Mouse (Mus musculus): ENCODE data around the gene Thbs4. TPM values are rescaled to one million over a fixed set of nuclear protein-coding genes. Genes with fewer than 3 reads are reported as not detected.

Gene Thbs4
- polyA plus RNA-seq, 1 experiment from 2014 or later, result 3.9 TPM

DNA sequence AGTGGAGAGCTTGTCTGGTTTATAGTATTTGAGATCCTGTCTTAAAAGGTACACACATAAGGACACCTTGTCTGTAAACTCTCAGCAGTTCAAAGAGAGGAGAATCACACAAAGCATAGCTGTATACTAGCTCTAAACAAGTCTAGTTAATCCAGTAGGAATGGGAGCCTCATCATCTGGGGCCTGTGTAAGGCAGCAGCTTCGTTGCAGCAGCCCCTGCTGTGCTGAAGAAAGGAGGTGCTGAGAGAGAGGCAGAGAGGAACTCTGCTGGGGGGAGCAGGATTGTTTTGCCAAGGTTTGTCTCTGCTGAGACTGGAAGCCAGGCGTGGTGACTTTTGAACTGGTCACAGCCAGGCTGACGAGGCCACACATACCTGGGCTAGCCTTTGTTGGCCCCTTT lies 85.1 kb downstream of the Thbs4 start:
- H3K4me3 ChIP-seq (ENCODE audit: low read depth, low read length), result no peak overlapping the region
- no peaks in the 10 kb centered on the region for H3K9me3 ChIP-seq (replicated peaks; ENCODE audit: control insufficient read depth, low read length)
- ATAC-seq (replicated peaks; ENCODE audit: insufficient number of reproducible peaks, low FRiP score, low TSS enrichment, low read depth) (no peak), DNase-seq (ENCODE audit: low spot score) (no peak)
- H3K4me1 ChIP-seq (ENCODE audit: control insufficient read depth, insufficient read depth, low read length), result no peaks in the 10 kb centered on the region
- no peak overlapping the region for H3K9ac ChIP-seq (replicated peaks; ENCODE audit: low read length)
- H3K4me2 ChIP-seq (ENCODE audit: low read depth, low read length), result no peak overlapping the region
- no peaks in the 10 kb centered on the region for H3K27me3 ChIP-seq (ENCODE audit: control insufficient read depth, insufficient read depth, low read length)
- H3K36me3 ChIP-seq (replicated peaks; ENCODE audit: control insufficient read depth, insufficient read depth, low read depth, low read length), result no peaks in the 10 kb centered on the region
- H3K27ac ChIP-seq (replicated peaks; ENCODE audit: low read depth, low read length), result no peak overlapping the region
- 26% methylated on average over 3 of the region's 3 CpGs for WGBS

DNA sequence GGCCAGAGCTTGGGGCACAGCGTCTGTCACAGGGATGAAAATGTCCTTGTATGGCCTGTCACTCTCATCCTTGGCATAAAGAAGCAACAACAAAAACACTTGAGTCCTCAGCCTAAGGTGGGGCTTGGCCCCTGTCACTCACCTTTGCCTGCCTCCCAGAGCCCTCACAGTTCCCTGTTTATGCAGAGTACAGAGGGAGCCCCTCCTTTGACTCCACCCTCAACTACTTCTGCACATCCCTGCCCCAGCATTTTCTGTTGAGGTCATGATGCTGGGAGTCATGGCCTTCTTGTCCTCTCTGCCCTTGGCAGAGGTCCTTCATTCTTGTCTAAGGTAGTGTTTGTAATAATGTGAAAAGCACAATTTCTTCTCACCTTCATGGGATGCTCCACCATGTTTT lies 86.2 kb downstream of the Thbs4 start:
- H3K27ac ChIP-seq (replicated peaks; ENCODE audit: low read depth, low read length), result no peak overlapping the region
- ATAC-seq (replicated peaks; ENCODE audit: insufficient number of reproducible peaks, low FRiP score, low TSS enrichment, low read depth), result no peak
- 68% methylated on average over 1 of the region's 1 CpGs for WGBS

DNA sequence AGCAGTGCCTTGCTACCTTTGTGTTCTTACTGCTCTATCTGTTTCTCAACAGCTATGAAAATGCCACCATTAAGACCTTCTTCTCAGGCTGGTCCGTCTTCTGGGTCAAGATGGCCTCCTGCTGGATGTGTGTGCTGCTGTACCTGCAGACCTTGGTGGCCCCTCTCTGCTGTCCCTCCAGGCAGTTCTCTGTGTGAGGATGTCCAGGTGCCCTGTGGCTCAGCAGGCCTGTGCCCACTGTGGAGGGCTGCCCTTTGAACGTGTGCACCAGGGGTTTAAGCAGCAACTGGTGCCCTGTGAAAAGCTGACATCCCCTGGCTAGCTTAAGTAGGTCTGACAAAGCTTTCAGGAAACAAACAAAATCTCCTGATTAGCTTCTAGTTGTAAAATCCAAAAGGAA lies 86.7 kb downstream of the Thbs4 start:
- 65% methylated on average over 2 of the region's 2 CpGs for WGBS
- no peak for ATAC-seq (replicated peaks; ENCODE audit: insufficient number of reproducible peaks, low FRiP score, low TSS enrichment, low read depth)
- Histone ChIP-seq H3K4me3 (ENCODE audit: low read depth, low read length) (no peak overlapping the region), H3K36me3 (replicated peaks; ENCODE audit: control insufficient read depth, insufficient read depth, low read depth, low read length) (no peaks in the 10 kb centered on the region), H3K27me3 (ENCODE audit: control insufficient read depth, insufficient read depth, low read length) (no peaks in the 10 kb centered on the region), H3K9me3 (replicated peaks; ENCODE audit: control insufficient read depth, low read length) (no peaks in the 10 kb centered on the region), H3K4me2 (ENCODE audit: low read depth, low read length) (no peak overlapping the region), H3K27ac (replicated peaks; ENCODE audit: low read depth, low read length) (no peak overlapping the region), H3K9ac (replicated peaks; ENCODE audit: low read length) (no peak overlapping the region), H3K4me1 (ENCODE audit: control insufficient read depth, insufficient read depth, low read length) (no peaks in the 10 kb centered on the region)
- no peak for DNase-seq (ENCODE audit: low spot score)

More for the DNA sequence above, 86.2 kb downstream of the Thbs4 start:
- no peak for DNase-seq (ENCODE audit: low spot score)
- Histone ChIP-seq H3K27me3 (ENCODE audit: control insufficient read depth, insufficient read depth, low read length) (no peaks in the 10 kb centered on the region), H3K4me2 (ENCODE audit: low read depth, low read length) (no peak overlapping the region), H3K9ac (replicated peaks; ENCODE audit: low read length) (no peak overlapping the region), H3K36me3 (replicated peaks; ENCODE audit: control insufficient read depth, insufficient read depth, low read depth, low read length) (no peaks in the 10 kb centered on the region), H3K4me3 (ENCODE audit: low read depth, low read length) (no peak overlapping the region), H3K4me1 (ENCODE audit: control insufficient read depth, insufficient read depth, low read length) (no peaks in the 10 kb centered on the region), H3K9me3 (replicated peaks; ENCODE audit: control insufficient read depth, low read length) (no peaks in the 10 kb centered on the region)

DNA sequence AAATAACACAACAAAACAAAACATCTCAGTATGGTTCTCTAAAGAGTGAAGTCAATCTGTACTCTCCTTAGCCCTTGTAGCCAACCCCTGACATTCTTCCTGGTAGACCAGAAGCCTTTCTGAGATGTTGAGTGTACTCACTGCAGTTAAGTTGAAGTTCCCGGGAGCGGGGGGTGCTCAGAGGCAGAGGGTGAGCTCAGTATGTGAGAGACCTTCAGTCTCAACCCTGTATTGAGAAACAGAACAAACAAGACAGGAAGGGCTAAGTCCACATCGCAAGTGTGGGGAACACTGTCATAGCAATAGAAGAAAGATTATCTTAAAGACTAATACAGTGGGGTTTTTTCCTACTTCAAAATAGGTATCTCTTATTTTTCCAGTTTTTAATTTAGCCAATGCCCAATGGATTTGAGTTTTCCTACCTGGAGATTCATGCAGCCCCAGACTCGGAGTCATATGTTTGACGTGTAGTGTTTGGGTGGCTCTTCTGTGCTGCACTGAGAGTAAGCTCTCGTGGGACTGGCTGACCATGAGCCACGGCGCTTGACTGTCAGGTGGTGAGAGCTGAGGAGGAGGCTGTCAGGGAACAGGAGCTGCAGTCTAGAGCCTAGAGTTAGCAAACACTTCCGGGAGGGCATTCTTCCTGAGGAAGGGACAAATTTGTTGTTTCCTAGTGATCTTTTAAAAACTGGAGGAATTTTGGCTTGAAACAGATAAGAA lies 88.1 kb downstream of the Thbs4 start:
- Histone ChIP-seq H3K27me3 (ENCODE audit: control insufficient read depth, insufficient read depth, low read length) (no peaks in the 10 kb centered on the region), H3K9me3 (replicated peaks; ENCODE audit: control insufficient read depth, low read length) (no peaks in the 10 kb centered on the region), H3K36me3 (replicated peaks; ENCODE audit: control insufficient read depth, insufficient read depth, low read depth, low read length) (no peaks in the 10 kb centered on the region), H3K4me1 (ENCODE audit: control insufficient read depth, insufficient read depth, low read length) (no peaks in the 10 kb centered on the region), H3K27ac (replicated peaks; ENCODE audit: low read depth, low read length) (no peak overlapping the region), H3K9ac (replicated peaks; ENCODE audit: low read length) (no peak overlapping the region), H3K4me3 (ENCODE audit: low read depth, low read length) (no peak overlapping the region), H3K4me2 (ENCODE audit: low read depth, low read length) (no peak overlapping the region)
- WGBS, result 88% methylated on average over 9 of the region's 9 CpGs
- DNase-seq (ENCODE audit: low spot score) (no peak), ATAC-seq (replicated peaks; ENCODE audit: insufficient number of reproducible peaks, low FRiP score, low TSS enrichment, low read depth) (no peak)

DNA sequence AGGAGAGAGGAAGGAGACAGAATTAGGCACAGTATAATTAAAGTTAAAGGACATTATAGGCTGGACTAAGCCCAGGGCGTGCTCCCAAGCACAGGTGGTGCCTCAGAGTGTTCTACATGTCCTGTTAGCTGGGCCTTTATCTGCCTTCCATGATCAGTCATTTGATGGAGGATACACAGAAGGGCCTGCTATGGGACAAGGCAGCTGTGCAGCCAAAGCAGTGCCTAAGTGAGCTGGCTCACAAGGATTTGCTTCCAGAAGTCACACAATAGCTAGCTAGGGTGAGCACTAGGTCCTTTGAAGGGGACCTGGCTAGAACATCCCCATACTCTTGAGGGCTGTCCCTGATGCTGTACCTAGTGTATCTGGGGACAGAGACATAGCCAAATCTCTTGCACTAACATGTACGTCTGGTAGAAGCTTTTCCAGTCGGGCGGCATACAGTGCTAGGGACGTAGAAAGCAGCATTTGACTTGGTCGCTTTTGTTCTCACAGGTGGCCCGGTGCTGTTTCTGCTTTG lies 89.5 kb downstream of the Thbs4 start:
- Histone ChIP-seq H3K27ac (replicated peaks; ENCODE audit: low read depth, low read length) (no peak overlapping the region), H3K4me1 (ENCODE audit: control insufficient read depth, insufficient read depth, low read length) (no peaks in the 10 kb centered on the region), H3K4me3 (ENCODE audit: low read depth, low read length) (no peak overlapping the region), H3K9me3 (replicated peaks; ENCODE audit: control insufficient read depth, low read length) (no peaks in the 10 kb centered on the region), H3K9ac (replicated peaks; ENCODE audit: low read length) (no peak overlapping the region), H3K4me2 (ENCODE audit: low read depth, low read length) (no peak overlapping the region), H3K36me3 (replicated peaks; ENCODE audit: control insufficient read depth, insufficient read depth, low read depth, low read length) (no peaks in the 10 kb centered on the region), H3K27me3 (ENCODE audit: control insufficient read depth, insufficient read depth, low read length) (no peaks in the 10 kb centered on the region)
- DNase-seq (ENCODE audit: low spot score) (no peak), ATAC-seq (replicated peaks; ENCODE audit: insufficient number of reproducible peaks, low FRiP score, low TSS enrichment, low read depth) (no peak)
- WGBS, result 95% methylated on average over 7 of the region's 7 CpGs

DNA sequence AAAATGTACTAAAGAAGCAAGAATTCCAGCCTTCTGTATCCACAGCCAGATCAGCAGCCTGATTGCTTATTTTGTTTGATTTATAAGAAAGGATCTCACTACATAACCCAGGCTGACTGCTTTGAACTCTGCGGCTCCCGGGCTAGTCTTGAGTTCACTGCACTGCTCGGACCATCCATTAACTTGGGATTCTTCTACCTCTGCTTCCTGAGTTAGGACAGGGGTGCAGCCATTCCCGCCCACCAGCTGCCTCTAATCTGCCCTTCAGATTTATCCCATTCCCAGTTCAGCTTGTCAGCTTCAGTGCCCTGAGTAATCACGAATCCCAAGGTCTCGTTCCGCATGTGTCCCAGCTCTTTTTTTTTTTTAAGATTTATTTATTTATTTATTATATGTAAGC lies 90.4 kb downstream of the Thbs4 start:
- no peaks in the 10 kb centered on the region for H3K27me3 ChIP-seq (ENCODE audit: control insufficient read depth, insufficient read depth, low read length)
- 69% methylated on average over 7 of the region's 7 CpGs for WGBS
- no peak overlapping the region for H3K27ac ChIP-seq (replicated peaks; ENCODE audit: low read depth, low read length)
- ATAC-seq (replicated peaks; ENCODE audit: insufficient number of reproducible peaks, low FRiP score, low TSS enrichment, low read depth), result no peak
- H3K36me3 ChIP-seq (replicated peaks; ENCODE audit: control insufficient read depth, insufficient read depth, low read depth, low read length), result no peaks in the 10 kb centered on the region
- no peaks in the 10 kb centered on the region for H3K9me3 ChIP-seq (replicated peaks; ENCODE audit: control insufficient read depth, low read length)
- no peak overlapping the region for H3K4me2 ChIP-seq (ENCODE audit: low read depth, low read length)
- no peaks in the 10 kb centered on the region for H3K4me1 ChIP-seq (ENCODE audit: control insufficient read depth, insufficient read depth, low read length)
- DNase-seq (ENCODE audit: low spot score), result no peak
- no peak overlapping the region for H3K4me3 ChIP-seq (ENCODE audit: low read depth, low read length)
- H3K9ac ChIP-seq (replicated peaks; ENCODE audit: low read length), result no peak overlapping the region

DNA sequence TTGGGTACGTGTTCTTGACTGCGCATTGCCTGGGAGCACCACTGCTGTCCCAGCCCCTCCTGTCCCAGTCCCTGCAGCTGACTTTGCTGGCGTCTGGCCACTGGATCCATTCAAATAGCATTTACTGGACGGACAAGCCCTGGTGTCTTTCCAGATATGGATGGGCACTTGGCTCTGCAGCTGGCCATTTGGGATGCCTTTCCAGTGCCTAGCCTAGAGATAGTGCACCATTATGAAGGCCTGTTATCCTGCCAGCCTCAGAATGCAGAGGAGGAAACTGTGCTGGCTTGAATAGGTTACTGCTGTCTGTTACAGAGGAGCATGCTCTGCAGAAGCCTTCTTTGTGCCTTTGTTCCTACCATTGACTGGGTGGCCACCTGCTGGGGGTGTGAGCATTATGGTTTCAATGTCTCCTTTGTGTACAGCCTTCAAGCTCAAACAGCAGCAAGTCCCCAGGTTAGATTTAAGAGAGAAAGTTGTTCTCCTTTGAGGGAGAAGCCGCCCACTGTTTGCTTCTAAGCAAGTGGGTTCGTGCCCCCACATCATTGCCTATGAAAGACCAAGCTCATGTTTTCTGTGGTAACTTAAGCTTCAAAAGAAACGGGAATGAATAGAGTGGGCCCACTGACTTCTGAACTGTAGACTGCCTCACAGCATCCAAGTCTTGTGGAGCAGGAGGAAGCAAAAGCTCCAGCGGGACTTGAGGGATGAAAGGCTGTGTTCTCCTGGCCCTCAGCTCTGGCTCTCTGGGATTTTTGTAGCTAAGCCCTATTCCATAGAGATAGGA lies 91.2 kb downstream of the Thbs4 start:
- Histone ChIP-seq H3K27ac (replicated peaks; ENCODE audit: low read depth, low read length) (no peak overlapping the region), H3K4me3 (ENCODE audit: low read depth, low read length) (no peak overlapping the region), H3K9me3 (replicated peaks; ENCODE audit: control insufficient read depth, low read length) (no peaks in the 10 kb centered on the region), H3K4me1 (ENCODE audit: control insufficient read depth, insufficient read depth, low read length) (no peaks in the 10 kb centered on the region), H3K36me3 (replicated peaks; ENCODE audit: control insufficient read depth, insufficient read depth, low read depth, low read length) (no peaks in the 10 kb centered on the region), H3K4me2 (ENCODE audit: low read depth, low read length) (no peak overlapping the region), H3K27me3 (ENCODE audit: control insufficient read depth, insufficient read depth, low read length) (no peaks in the 10 kb centered on the region), H3K9ac (replicated peaks; ENCODE audit: low read length) (no peak overlapping the region)
- DNase-seq (ENCODE audit: low spot score) (no peak), ATAC-seq (replicated peaks; ENCODE audit: insufficient number of reproducible peaks, low FRiP score, low TSS enrichment, low read depth) (0 out of 2 replicates have a peak, but pooled peaks have one; percentile 40)
- 47% methylated on average over 8 of the region's 8 CpGs for WGBS

DNA sequence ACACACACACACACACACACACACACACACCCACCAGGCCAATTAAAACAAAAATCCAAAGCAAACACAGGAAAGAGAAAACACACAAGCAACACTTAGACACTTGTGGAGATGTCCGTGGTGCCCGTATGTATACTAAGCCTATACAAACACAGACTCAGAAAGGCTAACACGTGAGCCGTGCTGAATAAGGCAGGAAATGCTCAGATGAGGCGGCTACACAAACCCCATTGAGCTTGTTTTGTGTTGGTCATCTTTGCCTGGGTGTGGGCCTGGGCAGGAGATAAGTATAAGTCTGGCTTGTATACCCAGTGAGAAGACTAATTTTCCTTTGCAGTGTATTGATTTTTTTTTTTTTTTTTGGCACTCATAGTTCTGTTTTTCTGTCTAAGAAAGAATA lies 92.6 kb downstream of the Thbs4 start:
- Histone ChIP-seq H3K36me3 (replicated peaks; ENCODE audit: control insufficient read depth, insufficient read depth, low read depth, low read length) (no peaks in the 10 kb centered on the region), H3K9ac (replicated peaks; ENCODE audit: low read length) (no peak overlapping the region), H3K4me3 (ENCODE audit: low read depth, low read length) (no peak overlapping the region), H3K27me3 (ENCODE audit: control insufficient read depth, insufficient read depth, low read length) (no peaks in the 10 kb centered on the region), H3K4me2 (ENCODE audit: low read depth, low read length) (no peak overlapping the region), H3K9me3 (replicated peaks; ENCODE audit: control insufficient read depth, low read length) (no peaks in the 10 kb centered on the region), H3K4me1 (ENCODE audit: control insufficient read depth, insufficient read depth, low read length) (no peaks in the 10 kb centered on the region), H3K27ac (replicated peaks; ENCODE audit: low read depth, low read length) (no peak overlapping the region)
- no peak for DNase-seq (ENCODE audit: low spot score)
- ATAC-seq (replicated peaks; ENCODE audit: insufficient number of reproducible peaks, low FRiP score, low TSS enrichment, low read depth), result no peak
- WGBS, result 80% methylated on average over 5 of the region's 5 CpGs
